Mouse (Mus musculus): ENCODE results near the gene Tm4sf5. TPM values are rescaled to one million over a fixed set of nuclear protein-coding genes. Genes with fewer than 3 reads are reported as not detected.
"Not testable (repeated sequence)": the region's sequence is repeated elsewhere in the genome, so short reads cannot be mapped to it uniquely, and the experiment has no call there.

Tm4sf5 gene
- polyA plus RNA-seq, 1 experiment from 2014 or later: 3.4 TPM

GRCm38 (mm10) chr11:70472716-70473115 is 32.3 kb upstream of the Tm4sf5 start:
- H3K27me3 ChIP-seq (replicated peaks; ENCODE audit: control insufficient read depth, insufficient read depth, low read length): no peaks in the 10 kb centered on the region
- H3K4me2 ChIP-seq (ENCODE audit: low read length): no peak overlapping the region
- no peaks in the 10 kb centered on the region for H3K4me1 ChIP-seq (ENCODE audit: control insufficient read depth, insufficient read depth, low read length)
- DNase-seq (ENCODE audit: low spot score) (no peak), ATAC-seq (no peak)
- H3K9me3 ChIP-seq (replicated peaks; ENCODE audit: control insufficient read depth, low read length): no peaks in the 10 kb centered on the region
- H3K27ac ChIP-seq (ENCODE audit: low read depth, low read length): no peak overlapping the region
- no peak overlapping the region for H3K9ac ChIP-seq (ENCODE audit: low read length)
- no peak overlapping the region for H3K4me3 ChIP-seq (ENCODE audit: low read depth, low read length)
- no peaks in the 10 kb centered on the region for H3K36me3 ChIP-seq (ENCODE audit: control insufficient read depth, insufficient read depth, low read length)

- not testable (repeated sequence) for H3K4me2 ChIP-seq (ENCODE audit: low read length); ATAC-seq; H3K27me3 ChIP-seq (replicated peaks; ENCODE audit: control insufficient read depth, insufficient read depth, low read length); DNase-seq (ENCODE audit: low spot score); H3K4me1 ChIP-seq (ENCODE audit: control insufficient read depth, insufficient read depth, low read length); H3K4me3 ChIP-seq (ENCODE audit: low read depth, low read length); H3K27ac ChIP-seq (ENCODE audit: low read depth, low read length); H3K9me3 ChIP-seq (replicated peaks; ENCODE audit: control insufficient read depth, low read length); H3K36me3 ChIP-seq (ENCODE audit: control insufficient read depth, insufficient read depth, low read length); H3K9ac ChIP-seq (ENCODE audit: low read length)
- 87% methylated on average over 5 of the region's 5 CpGs for WGBS
Measured at GRCm38 (mm10) chr11:70473291-70473690, 31.8 kb upstream of the Tm4sf5 start.

- Histone ChIP-seq H3K4me1 (ENCODE audit: control insufficient read depth, insufficient read depth, low read length) (no peaks in the 10 kb centered on the region), H3K36me3 (ENCODE audit: control insufficient read depth, insufficient read depth, low read length) (no peaks in the 10 kb centered on the region), H3K9me3 (replicated peaks; ENCODE audit: control insufficient read depth, low read length) (no peaks in the 10 kb centered on the region), H3K27me3 (replicated peaks; ENCODE audit: control insufficient read depth, insufficient read depth, low read length) (no peaks in the 10 kb centered on the region), H3K27ac (ENCODE audit: low read depth, low read length) (no peak overlapping the region), H3K4me3 (ENCODE audit: low read depth, low read length) (no peak overlapping the region), H3K9ac (ENCODE audit: low read length) (no peak overlapping the region), H3K4me2 (ENCODE audit: low read length) (no peak overlapping the region)
- ATAC-seq (no peak), DNase-seq (ENCODE audit: low spot score) (no peak)
- 81% methylated on average over 12 of the region's 12 CpGs for WGBS
Measured at GRCm38 (mm10) chr11:70474872-70475534, 30.0 kb upstream of the Tm4sf5 start.

GRCm38 (mm10) chr11:70485498-70485897 is 19.5 kb upstream of the Tm4sf5 start:
- Histone ChIP-seq H3K9me3 (replicated peaks; ENCODE audit: control insufficient read depth, low read length) (no peaks in the 10 kb centered on the region), H3K4me1 (ENCODE audit: control insufficient read depth, insufficient read depth, low read length) (no peaks in the 10 kb centered on the region), H3K4me3 (ENCODE audit: low read depth, low read length) (no peak overlapping the region), H3K36me3 (ENCODE audit: control insufficient read depth, insufficient read depth, low read length) (no peaks in the 10 kb centered on the region), H3K27ac (ENCODE audit: low read depth, low read length) (no peak overlapping the region), H3K4me2 (ENCODE audit: low read length) (no peak overlapping the region), H3K27me3 (replicated peaks; ENCODE audit: control insufficient read depth, insufficient read depth, low read length) (no peaks in the 10 kb centered on the region), H3K9ac (ENCODE audit: low read length) (no peak overlapping the region)
- DNase-seq (ENCODE audit: low spot score) (no peak), ATAC-seq (no peak)
- 53% methylated on average over 2 of the region's 2 CpGs for WGBS

GRCm38 (mm10) chr11:70487816-70488215 is 17.2 kb upstream of the Tm4sf5 start:
- DNase-seq (ENCODE audit: low spot score): no peak
- no peaks in the 10 kb centered on the region for H3K36me3 ChIP-seq (ENCODE audit: control insufficient read depth, insufficient read depth, low read length)

GRCm38 (mm10) chr11:70489138-70489537 is 15.9 kb upstream of the Tm4sf5 start:
- DNase-seq (ENCODE audit: low spot score) (no peak), ATAC-seq (no peak)
- Histone ChIP-seq H3K9me3 (replicated peaks; ENCODE audit: control insufficient read depth, low read length) (no peaks in the 10 kb centered on the region), H3K36me3 (ENCODE audit: control insufficient read depth, insufficient read depth, low read length) (no peaks in the 10 kb centered on the region), H3K4me3 (ENCODE audit: low read depth, low read length) (no peak overlapping the region), H3K27me3 (replicated peaks; ENCODE audit: control insufficient read depth, insufficient read depth, low read length) (no peaks in the 10 kb centered on the region), H3K9ac (ENCODE audit: low read length) (no peak overlapping the region), H3K4me2 (ENCODE audit: low read length) (no peak overlapping the region), H3K27ac (ENCODE audit: low read depth, low read length) (no peak overlapping the region), H3K4me1 (ENCODE audit: control insufficient read depth, insufficient read depth, low read length) (no peaks in the 10 kb centered on the region)
- 84% methylated on average over 3 of the region's 3 CpGs for WGBS

More at GRCm38 (mm10) chr11:70487816-70488215, 17.2 kb upstream of the Tm4sf5 start:
- no peaks in the 10 kb centered on the region for H3K9me3 ChIP-seq (replicated peaks; ENCODE audit: control insufficient read depth, low read length)
- 51% methylated on average over 4 of the region's 4 CpGs for WGBS
- H3K4me3 ChIP-seq (ENCODE audit: low read depth, low read length): no peak overlapping the region
- H3K9ac ChIP-seq (ENCODE audit: low read length): no peak overlapping the region
- no peaks in the 10 kb centered on the region for H3K27me3 ChIP-seq (replicated peaks; ENCODE audit: control insufficient read depth, insufficient read depth, low read length)
- H3K4me2 ChIP-seq (ENCODE audit: low read length): no peak overlapping the region
- no peak for ATAC-seq
- no peak overlapping the region for H3K27ac ChIP-seq (ENCODE audit: low read depth, low read length)
- no peaks in the 10 kb centered on the region for H3K4me1 ChIP-seq (ENCODE audit: control insufficient read depth, insufficient read depth, low read length)

GRCm38 (mm10) chr11:70489684-70490083 is 15.4 kb upstream of the Tm4sf5 start:
- Histone ChIP-seq H3K4me1 (ENCODE audit: control insufficient read depth, insufficient read depth, low read length) (no peaks in the 10 kb centered on the region), H3K27me3 (replicated peaks; ENCODE audit: control insufficient read depth, insufficient read depth, low read length) (no peaks in the 10 kb centered on the region), H3K4me3 (ENCODE audit: low read depth, low read length) (no peak overlapping the region), H3K9ac (ENCODE audit: low read length) (no peak overlapping the region), H3K4me2 (ENCODE audit: low read length) (no peak overlapping the region), H3K27ac (ENCODE audit: low read depth, low read length) (no peak overlapping the region), H3K9me3 (replicated peaks; ENCODE audit: control insufficient read depth, low read length) (no peaks in the 10 kb centered on the region), H3K36me3 (ENCODE audit: control insufficient read depth, insufficient read depth, low read length) (no peaks in the 10 kb centered on the region)
- 90% methylated on average over 6 of the region's 6 CpGs for WGBS
- ATAC-seq (no peak), DNase-seq (ENCODE audit: low spot score) (no peak)

GRCm38 (mm10) chr11:70499566-70500475 is 5.2 kb upstream of the Tm4sf5 start:
- no peak overlapping the region for H3K4me3 ChIP-seq (ENCODE audit: low read depth, low read length)
- no peaks in the 10 kb centered on the region for H3K36me3 ChIP-seq (ENCODE audit: control insufficient read depth, insufficient read depth, low read length)
- H3K4me2 ChIP-seq (ENCODE audit: low read length): no peak overlapping the region
- H3K4me1 ChIP-seq (ENCODE audit: control insufficient read depth, insufficient read depth, low read length): no peaks in the 10 kb centered on the region
- no peak overlapping the region for H3K9ac ChIP-seq (ENCODE audit: low read length)
- DNase-seq (ENCODE audit: low spot score) (no peak), ATAC-seq (no peak)
- WGBS: 67% methylated on average over 14 of the region's 14 CpGs
- no peak overlapping the region for H3K27ac ChIP-seq (ENCODE audit: low read depth, low read length)
- H3K27me3 ChIP-seq (replicated peaks; ENCODE audit: control insufficient read depth, insufficient read depth, low read length): no peaks in the 10 kb centered on the region
- H3K9me3 ChIP-seq (replicated peaks; ENCODE audit: control insufficient read depth, low read length): no peaks in the 10 kb centered on the region

GRCm38 (mm10) chr11:70500476-70500812 is 4.6 kb upstream of the Tm4sf5 start:
- ATAC-seq: no peak
- Histone ChIP-seq H3K9ac (ENCODE audit: low read length) (no peak overlapping the region), H3K27ac (ENCODE audit: low read depth, low read length) (no peak overlapping the region), H3K4me3 (ENCODE audit: low read depth, low read length) (no peak overlapping the region), H3K4me2 (ENCODE audit: low read length) (no peak overlapping the region), H3K36me3 (ENCODE audit: control insufficient read depth, insufficient read depth, low read length) (no peaks in the 10 kb centered on the region), H3K9me3 (replicated peaks; ENCODE audit: control insufficient read depth, low read length) (no peaks in the 10 kb centered on the region), H3K27me3 (replicated peaks; ENCODE audit: control insufficient read depth, insufficient read depth, low read length) (no peaks in the 10 kb centered on the region), H3K4me1 (ENCODE audit: control insufficient read depth, insufficient read depth, low read length) (no peaks in the 10 kb centered on the region)
- 98% methylated on average over 1 of the region's 1 CpGs for WGBS
- DNase-seq (ENCODE audit: low spot score): no peak

All from forebrain, embryonic 14.5 days (tissue).